10 mouse cellular contexts compared by ENCODE assay signal in the genomic region with DNA sequence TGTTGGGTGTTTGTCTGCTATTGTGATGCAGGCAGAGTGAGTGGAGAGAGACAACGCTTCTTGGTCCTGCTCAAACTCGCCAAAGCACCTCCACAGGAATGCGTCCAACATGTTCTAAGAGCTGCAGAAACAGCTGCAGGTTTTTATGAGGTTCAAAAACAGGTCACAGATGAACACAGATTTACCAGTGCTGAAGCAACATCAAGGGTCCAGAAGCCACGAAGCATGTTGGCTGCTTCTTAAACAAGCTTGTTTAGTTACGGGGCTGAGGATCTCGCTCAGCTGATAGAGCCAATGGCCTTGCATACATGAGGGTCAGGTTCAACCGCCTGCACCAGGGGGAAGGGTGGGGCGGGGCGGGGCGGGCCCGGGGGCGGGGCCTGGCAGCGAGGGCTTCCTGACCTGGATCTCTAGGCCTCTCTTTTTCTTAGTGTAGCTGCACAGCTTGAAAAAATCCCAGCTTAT. TPM values are rescaled to one million over a fixed set of nuclear protein-coding genes. Genes with fewer than 3 reads are reported as not detected.
DNase-seq lines count a peak whose midpoint lies in the region; ATAC-seq and TF ChIP-seq lines count a peak whose summit lies in the region.
"Had no signal": no experiment of that assay in that cellular context is flagged by ENCODE, and none has a peak within 500 bp of the region (broad histone marks: within the 10 kb centered on the region; RNA-seq: fewer than 3 reads in every experiment).

No protein-coding gene starts in this region.

- no peak overlapping the region for H3K27ac ChIP-seq in kidney, postnatal 0 days
- peak overlapping the region; percentile 62 for H3K27ac ChIP-seq in intestine, embryonic 15.5 days

- H3K4me2 ChIP-seq in kidney, postnatal 0 days (ENCODE audit: low read length): no peak overlapping the region
- H3K4me2 ChIP-seq in intestine, embryonic 15.5 days (replicated peaks): peak overlapping the region; percentile 14; the same call in 1 of the 2 replicates

- peak; percentile 56 for DNase-seq in kidney, postnatal 0 days (ENCODE audit: low spot score)
- DNase-seq in kidney, postnatal 14 days: no peak
- DNase-seq in ZHBTc4 (ENCODE audit: low read depth, low spot score): peak; percentile 46
- no peak for DNase-seq in thymus, postnatal 25 days
- DNase-seq in layer of hippocampus, postnatal 25 days (ENCODE audit: extremely low spot score in 1 of 2, low spot score in 1 of 2): no peak
- DNase-seq: thymus, adult 18-20 months had no signal

- H3K9me3 ChIP-seq in kidney, postnatal 0 days (replicated peaks; ENCODE audit: low read length): no peaks in the 10 kb centered on the region
- H3K9me3 ChIP-seq in intestine, embryonic 15.5 days: no peaks in the 10 kb centered on the region
- H3K9me3 ChIP-seq: G1E had no signal

- no peak for TF ChIP-seq CTCF in kidney, postnatal 0 days (IDR thresholded peaks at IDR 0.05; ENCODE audit: low read depth)

- no peak overlapping the region for H3K9ac ChIP-seq in kidney, postnatal 0 days (ENCODE audit: low read depth, low read length)
- no peak overlapping the region for H3K9ac ChIP-seq in intestine, embryonic 15.5 days

- 11% methylated on average over 13 of the region's 13 CpGs for WGBS in kidney, postnatal 0 days
- WGBS in intestine, embryonic 15.5 days: 19% methylated on average over 13 of the region's 13 CpGs

- H3K36me3 ChIP-seq in kidney, postnatal 0 days (ENCODE audit: insufficient read depth, low read length): 0 out of 2 replicates have a peak, but pooled peaks cover 6% of the 10 kb centered on the region
- 0 out of 2 replicates have a peak, but pooled peaks cover 3% of the 10 kb centered on the region for H3K36me3 ChIP-seq in intestine, embryonic 15.5 days

- peak; percentile 63; the same call in 1 of the 2 replicates for ATAC-seq in kidney, postnatal 0 days (replicated peaks; ENCODE audit: low FRiP score, low read depth)
- peak; percentile 94 for ATAC-seq in intestine, embryonic 15.5 days
- 0 out of 2 replicates have a peak, but pooled peaks have one; percentile 45 for ATAC-seq in megakaryocyte-erythroid progenitor cell, adult 5-6 weeks (replicated peaks; ENCODE audit: low FRiP score, low TSS enrichment, poor library complexity, severe bottlenecking)
- ATAC-seq in frontal cortex, adult (ENCODE audit: low TSS enrichment): no peak

- no peaks in the 10 kb centered on the region for H3K27me3 ChIP-seq in kidney, postnatal 0 days (ENCODE audit: insufficient read depth, low read length)
- no peaks in the 10 kb centered on the region for H3K27me3 ChIP-seq in intestine, embryonic 15.5 days (replicated peaks)

- H3K4me3 ChIP-seq in kidney, postnatal 0 days (replicated peaks; ENCODE audit: low read depth, low read length): no peak overlapping the region
- H3K4me3 ChIP-seq in intestine, embryonic 15.5 days (replicated peaks): no peak overlapping the region

- no peaks in the 10 kb centered on the region for H3K4me1 ChIP-seq in kidney, postnatal 0 days (replicated peaks; ENCODE audit: insufficient read depth, low read length)
- H3K4me1 ChIP-seq in intestine, embryonic 15.5 days (replicated peaks): no peaks in the 10 kb centered on the region; the same call in 1 of the 2 replicates

RNA-seq across cellular contexts. Expression of gene Il17d, which starts 22.0 kb away (rescaled TPM):
- polyA plus RNA-seq in kidney, postnatal 0 days (2015; fragmentation: Nextera tagmentation; extraction: Ambion mirVana): 2.3 and 3.6 TPM in 2 replicates
- polyA plus RNA-seq in intestine, embryonic 15.5 days (2015; fragmentation: Nextera tagmentation; extraction: Ambion mirVana): 7.3 and 7.4 TPM in 2 replicates
- not detected in 2 replicates for total RNA-seq in megakaryocyte-erythroid progenitor cell, adult 5-6 weeks (2014; fragmentation: Nextera tagmentation)
- not detected in 2 replicates for total RNA-seq in megakaryocyte-erythroid progenitor cell, adult 5-6 weeks (2017)
- 10 to 100 TPM; 12.1 to 12.8 TPM for total RNA-seq in layer of hippocampus, postnatal 25 days (2021)
- total RNA-seq: G1E had no signal

RNA-seq across cellular contexts. Expression of gene Eef1akmt1, which starts 24.8 kb away (rescaled TPM):
- polyA plus RNA-seq in kidney, postnatal 0 days (2015; fragmentation: Nextera tagmentation; extraction: Ambion mirVana): 80.6 and 84.4 TPM in 2 replicates
- 95.5 and 97.4 TPM in 2 replicates for polyA plus RNA-seq in intestine, embryonic 15.5 days (2015; fragmentation: Nextera tagmentation; extraction: Ambion mirVana)
- total RNA-seq in megakaryocyte-erythroid progenitor cell, adult 5-6 weeks (2014; fragmentation: Nextera tagmentation): 42.2 and 46.4 TPM in 2 replicates
- 14.7 and 18.2 TPM in 2 replicates for total RNA-seq in megakaryocyte-erythroid progenitor cell, adult 5-6 weeks (2017)
- 10 to 100 TPM; 37.7 to 42.4 TPM for total RNA-seq in layer of hippocampus, postnatal 25 days (2021)

Comparison
In these comparisons a context has a peak if more than half of its experiments do, and no peak if none do; other contexts are left out.
1. DNase-seq: peak in kidney, postnatal 0 days (single experiment) and ZHBTc4 (single experiment); none in kidney, postnatal 14 days (single experiment), thymus, postnatal 25 days (single experiment) and layer of hippocampus, postnatal 25 days (0 of 2).
2. RNA of gene Il17d, which starts 22.0 kb away (total RNA-seq): 12.1 to 12.8 TPM in layer of hippocampus, postnatal 25 days; not detected in megakaryocyte-erythroid progenitor cell, adult 5-6 weeks; every median in the first group is over 10 times any median in the second.